Mouse (Mus musculus) left cerebral cortex, adult 8-10 months (tissue): Measurements from ENCODE around the gene Zfp710. TPM values are rescaled to one million over a fixed set of nuclear protein-coding genes. Genes with fewer than 3 reads are reported as not detected.

ENCODE experiments used
- DNase-seq, 2 experiments: peaks; one replicate each; pipeline ENCODE4 v3.0.0; 2022; ENCODE audit warnings: low spot score in 2 of 2
- total RNA-seq, 4 experiments: library from RNA; stranded (reverse); gene quantifications; 2 replicates each; pipeline ENCODE4 v1.2.4; 2022

Zfp710 gene
- total RNA-seq, 4 experiments from 2014 or later: 20.9 to 22.8 (median 21.8) TPM

DNA sequence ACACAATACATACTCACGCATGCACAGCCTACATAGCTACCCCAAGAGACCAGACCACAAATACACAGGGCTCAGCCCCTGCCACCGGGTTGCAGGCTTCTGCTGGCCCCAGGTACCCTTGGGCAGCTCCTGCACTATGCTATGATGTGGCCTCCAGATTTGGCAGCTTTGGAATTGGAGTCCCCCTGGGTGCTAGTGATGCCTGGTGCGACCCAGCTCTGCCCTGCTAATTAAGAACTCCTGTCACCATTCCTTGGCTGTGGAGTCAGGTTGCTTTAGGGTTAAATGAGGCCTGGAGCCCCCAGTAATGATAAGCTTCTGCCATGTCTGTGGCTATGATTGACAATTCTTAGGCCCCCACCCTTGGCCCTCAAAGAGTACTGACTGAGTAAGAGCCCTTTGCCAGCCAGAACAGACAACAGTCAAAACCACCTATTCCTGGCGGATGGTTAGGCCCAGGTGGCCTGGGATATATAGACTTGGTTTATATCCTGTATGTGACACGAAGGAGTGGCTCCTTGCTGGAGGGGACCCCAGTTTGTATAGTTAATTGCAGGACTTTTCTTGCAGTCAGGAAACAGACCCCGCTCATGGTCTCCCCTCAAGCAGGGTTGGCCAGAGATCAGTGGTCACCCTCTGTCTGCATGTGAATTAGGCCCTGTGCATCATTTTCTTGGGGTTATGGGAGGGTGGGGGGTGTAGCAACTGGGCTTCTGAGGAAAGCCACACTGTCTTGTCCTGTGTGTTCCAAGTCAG lies 52.5 kb downstream of the Zfp710 start:
- DNase-seq: no peak

DNA sequence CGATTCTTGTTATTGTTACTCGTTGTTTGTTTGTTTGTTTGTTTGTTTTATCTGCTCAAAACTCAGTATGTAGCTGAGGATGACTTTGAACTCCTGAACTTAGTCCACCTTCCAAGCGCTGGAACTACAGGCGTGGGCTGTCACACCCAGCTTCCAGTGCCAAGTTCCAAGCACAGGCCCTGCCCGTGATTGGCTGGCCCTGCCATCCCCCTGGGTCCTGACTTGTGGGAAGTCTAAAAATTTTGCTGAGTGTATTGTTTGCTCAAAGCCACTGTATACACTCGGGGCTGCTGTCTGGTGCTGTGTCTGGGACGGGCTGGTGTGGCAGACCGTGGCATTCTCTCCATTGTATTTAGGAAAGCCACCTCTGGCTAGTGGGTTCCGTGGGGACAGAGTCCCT lies 53.2 kb downstream of the Zfp710 start:
- no peak for DNase-seq

DNA sequence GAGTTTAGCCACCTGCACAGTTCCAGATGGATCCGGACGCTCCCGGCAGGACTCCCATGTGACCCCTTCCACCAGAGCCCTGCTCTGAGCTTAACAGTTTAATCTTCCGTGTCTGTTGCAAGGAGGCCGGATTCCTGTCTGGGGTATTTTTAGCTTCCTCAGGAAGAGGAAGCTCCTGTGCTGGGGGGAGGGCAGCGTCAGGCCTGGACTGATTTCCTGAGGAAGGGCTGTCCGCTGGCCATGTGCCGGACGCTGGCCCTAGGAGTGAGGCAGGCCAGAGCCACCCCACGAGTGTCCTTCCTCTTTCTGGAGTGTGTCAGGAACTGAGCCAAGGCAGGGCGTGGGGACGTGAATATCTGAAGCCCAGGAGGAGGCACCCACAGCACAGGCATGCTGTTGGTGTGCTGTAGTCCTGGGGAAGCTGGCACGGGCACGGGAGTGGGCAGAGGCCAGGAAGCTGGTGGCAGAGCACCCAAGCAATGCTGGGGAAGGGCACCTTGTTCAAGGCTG lies 54.2 kb downstream of the Zfp710 start:
- DNase-seq: peak in 1 of 2 experiments; percentile 61

DNA sequence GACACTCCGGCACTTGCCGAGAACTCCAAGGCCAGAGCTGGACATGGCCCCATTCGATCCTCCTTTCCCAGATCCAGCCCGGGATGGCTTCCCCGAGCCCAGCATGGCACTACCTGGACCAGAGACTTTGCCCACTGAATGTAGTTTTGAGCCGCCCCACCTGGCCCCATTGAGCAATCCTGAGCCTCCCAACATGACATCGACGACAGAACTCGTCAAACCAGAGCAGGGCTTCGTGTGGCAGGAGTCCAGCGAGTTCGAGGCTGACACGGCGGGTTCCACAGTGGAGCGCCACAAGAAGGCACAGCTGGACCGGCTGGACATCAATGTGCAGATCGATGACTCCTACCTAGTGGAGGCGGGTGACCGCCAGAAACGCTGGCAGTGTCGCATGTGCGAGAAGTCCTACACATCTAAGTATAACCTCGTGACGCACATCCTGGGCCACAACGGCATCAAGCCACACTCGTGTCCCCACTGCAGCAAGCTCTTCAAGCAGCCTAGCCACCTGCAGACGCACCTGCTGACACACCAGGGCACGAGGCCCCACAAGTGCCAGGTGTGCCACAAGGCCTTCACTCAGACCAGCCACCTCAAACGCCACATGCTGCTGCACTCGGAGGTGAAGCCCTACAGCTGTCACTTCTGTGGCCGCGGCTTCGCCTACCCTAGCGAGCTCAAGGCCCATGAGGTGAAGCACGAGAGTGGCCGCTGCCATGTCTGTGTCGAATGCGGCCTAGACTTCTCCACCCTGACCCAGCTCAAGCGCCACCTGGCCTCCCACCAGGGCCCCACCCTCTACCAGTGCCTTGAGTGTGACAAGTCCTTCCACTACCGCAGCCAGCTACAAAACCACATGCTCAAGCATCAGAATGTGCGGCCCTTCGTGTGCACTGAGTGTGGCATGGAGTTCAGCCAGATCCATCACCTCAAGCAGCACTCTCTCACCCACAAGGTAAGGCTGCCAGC lies 57.3 kb downstream of the Zfp710 start:
- DNase-seq: no peak

DNA sequence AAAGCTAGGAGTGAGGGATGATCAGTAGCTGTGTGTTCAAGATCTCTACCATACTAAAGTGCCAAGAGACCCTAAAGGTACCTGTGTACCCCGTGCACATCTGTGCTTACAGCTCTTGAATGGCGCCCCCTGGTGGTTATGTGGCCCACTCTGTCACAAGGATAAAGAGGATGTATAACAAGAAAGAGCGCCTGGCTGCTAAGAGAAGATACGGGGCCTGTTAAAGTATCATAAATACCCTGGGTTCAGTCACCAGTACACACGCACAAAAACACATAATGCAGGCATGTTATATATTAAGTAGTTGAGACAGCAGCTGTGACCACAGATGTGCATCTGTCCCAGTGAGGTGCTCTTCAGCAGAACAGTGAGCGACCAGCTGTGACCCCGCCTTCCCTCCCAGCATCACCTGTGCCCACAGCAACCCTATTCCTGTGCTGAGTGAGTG lies 59.9 kb downstream of the Zfp710 start:
- no peak for DNase-seq

DNA sequence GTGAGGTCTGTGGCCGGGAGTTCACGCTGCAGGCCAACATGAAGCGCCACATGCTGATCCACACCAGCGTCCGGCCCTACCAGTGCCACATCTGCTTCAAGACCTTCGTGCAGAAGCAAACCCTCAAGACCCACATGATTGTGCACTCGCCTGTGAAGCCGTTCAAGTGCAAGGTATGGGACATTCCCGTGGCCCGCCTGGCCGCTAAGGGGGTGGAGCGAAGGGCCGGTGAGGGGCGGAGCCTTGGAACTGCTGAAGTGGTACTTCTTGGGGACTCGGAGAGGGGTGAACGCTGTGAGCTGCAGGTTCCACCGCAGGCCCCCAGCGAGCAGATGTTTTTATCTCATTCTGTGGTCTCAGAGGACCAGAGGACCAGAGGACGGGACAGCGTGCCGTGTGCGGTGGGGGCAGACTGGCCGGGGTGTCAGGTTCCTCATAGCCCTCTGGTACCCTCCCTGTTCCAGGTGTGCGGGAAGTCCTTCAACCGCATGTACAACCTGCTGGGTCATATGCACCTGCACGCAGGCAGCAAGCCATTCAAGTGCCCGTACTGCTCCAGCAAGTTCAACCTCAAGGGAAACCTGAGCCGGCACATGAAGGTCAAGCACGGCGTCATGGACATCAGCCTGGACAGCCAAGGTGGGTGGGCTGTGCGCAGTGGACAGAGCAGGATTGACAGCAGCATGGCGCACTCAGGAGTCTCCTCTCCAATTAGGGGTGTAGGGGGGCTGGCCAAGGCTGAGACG lies 61.5 kb downstream of the Zfp710 start:
- no peak for DNase-seq

DNA sequence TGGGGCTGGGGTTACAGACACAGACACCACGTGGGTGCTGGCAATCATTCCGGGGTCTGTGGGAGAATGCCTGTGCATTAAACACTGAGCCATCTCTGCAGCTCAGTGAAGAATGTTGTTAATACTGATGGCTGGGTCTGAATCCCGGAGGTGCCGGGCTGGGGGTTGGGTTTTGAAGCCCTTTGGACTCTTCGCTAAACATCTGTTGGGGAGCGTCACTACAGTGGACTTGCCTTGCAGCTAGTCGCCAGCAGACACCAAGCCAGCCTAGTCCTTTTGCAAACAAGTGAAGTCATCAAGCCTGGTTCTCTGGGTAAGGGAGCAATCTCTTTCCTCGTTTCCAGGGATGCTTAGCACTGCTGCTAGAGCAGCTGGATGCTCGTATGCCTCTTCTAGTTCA lies 63.6 kb downstream of the Zfp710 start:
- DNase-seq: no peak

DNA sequence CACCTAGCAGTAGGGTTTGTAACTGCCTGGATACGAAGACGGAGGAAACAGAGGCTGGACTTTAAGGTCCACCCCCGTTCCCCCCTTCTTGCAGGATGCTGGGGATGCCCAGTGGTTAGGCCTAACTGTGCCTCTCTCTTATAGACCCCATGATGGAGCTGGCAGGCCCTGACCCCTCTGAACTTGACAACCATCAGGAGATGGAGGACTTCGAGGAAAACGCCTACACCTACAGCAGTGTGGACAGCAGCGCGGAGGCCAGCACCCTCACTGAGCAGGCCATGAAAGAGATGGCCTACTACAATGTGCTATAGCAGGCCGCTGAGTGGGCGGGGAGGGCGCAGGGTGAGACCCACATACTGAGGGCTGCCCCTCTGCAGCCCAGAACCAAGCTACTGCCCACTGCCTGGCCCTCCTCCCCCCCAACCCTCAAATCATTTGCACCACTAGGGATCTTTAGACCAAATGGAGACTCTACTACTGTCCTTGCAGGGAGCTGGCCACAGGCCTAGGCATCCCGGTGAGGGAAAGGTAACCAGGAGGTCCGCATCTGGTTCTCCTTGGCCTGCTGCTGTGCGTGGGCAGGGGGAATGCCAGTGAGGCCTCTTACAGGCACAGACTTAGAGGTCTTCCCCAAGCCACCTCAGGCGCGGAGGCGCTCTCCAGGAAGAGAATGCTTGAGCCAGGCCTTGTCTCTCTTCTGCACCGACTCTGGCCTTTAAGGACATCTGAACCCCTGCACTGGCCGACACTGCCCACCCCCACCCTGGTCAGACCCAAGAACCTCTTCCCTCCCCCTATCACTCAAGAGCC lies 65.8 kb downstream of the Zfp710 start:
- no peak for DNase-seq

DNA sequence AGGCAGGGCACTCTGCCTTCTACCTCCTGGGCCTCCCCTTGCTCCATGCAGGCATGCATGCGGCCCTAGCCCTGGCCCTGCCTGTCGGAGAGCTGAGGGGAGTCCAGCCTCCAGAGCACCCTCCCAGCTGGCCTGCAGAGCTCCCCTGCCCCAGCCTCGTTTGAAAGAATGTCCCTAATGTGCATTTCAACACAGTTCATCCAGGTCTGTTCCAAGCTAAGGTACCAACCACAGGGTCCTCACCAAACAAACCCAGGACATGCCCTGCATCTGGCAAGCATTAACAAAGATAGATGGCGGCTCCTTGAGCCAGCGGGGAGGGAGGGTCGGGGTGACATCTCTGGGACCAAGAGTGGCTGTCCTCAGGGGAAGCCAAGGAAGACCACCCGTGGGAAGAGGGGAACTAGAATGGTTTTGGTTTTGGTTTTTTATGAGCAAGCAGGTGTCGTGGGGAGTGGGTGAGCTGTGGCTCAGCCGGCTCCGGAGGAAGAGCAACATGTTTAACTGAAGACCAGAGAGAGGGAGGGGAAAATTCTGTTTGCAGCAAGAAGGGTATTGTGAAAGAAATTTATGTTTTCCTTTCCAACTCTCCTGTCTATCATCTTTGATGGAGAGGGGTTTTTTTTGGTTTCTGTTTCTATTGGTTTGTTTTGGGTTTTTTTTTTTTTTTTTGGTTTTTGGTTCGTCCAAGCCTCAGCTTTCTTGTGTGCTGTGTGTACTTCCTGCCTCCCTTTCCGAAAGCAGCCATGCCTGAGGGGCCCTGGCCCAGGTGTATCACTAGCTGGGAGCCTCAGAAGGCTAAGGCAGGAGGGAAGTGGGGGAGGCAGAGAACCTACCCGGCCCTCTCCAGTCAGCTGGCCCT lies 66.6 kb downstream of the Zfp710 start:
- no peak for DNase-seq

DNA sequence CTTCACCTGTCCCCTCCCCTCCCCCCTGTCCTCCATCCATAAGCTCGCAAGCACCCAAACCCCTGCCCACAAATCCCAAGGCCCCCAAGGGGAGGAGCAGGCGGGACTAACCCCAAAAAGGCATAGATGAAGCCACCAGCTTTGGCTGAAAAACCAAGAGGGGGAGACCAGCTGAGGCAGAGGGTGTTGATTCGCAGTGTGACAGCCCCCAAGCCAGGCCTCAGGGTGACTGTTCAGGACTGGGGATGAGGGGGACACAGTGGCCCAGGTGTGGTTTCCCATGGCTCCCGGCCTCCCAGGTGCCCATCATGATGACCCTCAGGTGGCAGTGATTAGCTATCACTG lies 67.2 kb downstream of the Zfp710 start:
- no peak for DNase-seq

DNA sequence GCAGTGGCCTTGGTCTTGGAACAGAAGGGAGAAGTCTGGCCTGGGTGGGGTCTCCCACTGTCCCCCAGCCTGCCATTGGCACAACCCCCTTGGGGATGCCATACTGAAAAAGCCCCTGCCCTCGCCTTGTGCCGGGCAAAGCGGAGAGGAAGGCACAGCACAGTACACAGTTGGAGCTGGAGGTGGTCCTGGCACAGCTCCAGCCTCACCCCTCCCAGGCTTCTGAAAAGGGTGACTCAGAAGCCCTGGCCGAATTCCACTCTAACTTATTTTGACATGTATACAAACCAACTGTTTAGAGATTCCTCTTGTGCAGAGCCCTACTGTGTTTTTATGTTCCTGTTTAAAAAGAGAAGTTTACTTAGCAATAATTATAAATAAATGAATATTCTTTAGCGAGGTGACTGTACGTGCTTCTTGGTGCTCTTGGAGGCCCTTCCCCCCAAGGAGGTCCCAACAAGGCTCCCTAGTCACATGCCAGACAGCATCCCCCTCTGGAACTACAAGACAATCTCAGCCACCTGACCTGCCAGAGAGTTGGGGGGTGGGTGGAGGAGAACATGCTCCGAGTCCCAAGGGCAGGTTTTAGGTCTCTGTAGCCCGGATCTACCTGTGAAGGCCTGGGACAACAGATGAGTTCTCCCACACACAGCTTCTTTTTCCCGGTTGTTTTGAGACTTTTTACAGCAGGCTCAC lies 67.9 kb downstream of the Zfp710 start:
- DNase-seq: peak; percentile 63 to 78

DNA sequence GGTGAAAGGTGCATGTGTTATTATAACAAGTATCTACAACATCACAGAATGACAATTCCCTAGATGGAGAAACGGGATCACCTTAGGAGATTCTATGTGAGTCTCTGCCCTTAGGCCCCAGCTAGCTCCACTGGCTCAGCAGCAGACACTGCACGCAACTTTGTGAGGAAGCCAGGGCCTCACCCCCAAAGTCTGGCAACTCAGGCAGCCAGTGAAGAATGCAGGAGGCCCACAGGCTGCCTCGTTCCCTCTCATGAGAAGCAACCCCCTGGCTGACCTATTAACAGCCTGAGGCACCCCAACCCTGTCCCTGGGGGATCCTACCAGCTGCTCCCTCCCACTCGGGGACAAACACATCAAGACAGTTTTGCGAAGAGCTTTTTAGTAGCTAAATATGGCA lies 69.9 kb downstream of the Zfp710 start:
- DNase-seq: no peak

DNA sequence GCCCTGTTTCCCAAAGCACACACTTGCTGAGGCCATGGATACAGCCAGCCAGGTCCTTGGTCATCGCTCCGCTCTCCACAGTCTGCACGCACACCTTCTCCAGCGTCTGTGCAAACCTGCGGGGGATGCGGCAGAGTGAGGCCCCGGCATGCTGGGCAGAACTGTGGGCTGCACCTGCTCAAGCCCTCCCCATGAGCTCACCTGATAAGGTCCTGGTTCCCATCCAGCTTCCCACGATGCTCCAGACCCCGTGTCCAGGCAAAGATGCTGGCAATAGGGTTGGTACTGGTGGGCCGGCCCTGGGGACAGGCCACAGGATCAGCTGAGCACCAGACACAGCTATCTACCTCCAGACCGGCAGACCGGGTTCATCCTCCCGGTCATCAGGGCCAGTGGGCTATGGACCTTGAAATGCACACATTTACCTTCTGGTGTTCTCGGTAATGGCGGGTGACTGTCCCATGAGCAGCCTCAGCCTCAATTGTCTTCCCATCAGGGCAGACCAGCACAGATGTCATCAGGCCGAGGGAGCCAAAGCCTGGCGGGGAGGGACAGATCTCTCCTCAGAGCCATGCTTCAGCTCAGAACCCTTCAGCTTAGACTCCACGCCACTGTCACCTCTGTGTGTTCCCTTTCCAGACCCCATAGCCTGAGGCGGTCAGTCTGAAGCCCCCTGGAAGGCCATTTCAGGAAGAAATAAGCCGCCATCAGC lies 71.1 kb downstream of the Zfp710 start:
- DNase-seq: no peak

DNA sequence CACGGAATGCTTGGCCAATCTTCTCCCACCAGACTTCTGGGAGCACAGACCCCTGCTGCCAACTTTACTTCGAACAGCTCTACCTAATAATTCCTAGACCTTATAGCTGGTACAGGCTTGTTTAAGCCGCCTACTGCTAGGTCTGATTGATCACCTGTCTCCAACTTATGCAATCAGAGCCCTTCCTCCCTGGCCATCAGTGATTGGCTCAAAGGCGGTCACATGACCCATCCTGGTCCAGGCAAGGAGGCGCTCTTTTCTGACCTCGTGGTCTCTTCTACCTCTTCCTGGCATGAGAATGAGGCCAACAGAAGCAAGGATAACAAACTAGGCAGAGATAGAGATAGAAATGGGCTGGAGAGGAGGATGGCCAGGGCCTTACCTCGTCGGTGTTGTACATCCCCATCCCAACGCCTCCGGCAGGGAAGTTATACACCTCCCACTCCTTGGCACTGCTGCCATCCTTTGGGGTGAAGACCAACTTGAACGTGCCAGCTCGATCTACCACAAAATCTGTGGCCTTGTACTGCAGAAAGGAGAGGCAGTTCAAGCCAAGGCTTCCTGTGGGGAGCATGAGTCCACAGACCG lies 73.9 kb downstream of the Zfp710 start:
- DNase-seq: no peak

DNA sequence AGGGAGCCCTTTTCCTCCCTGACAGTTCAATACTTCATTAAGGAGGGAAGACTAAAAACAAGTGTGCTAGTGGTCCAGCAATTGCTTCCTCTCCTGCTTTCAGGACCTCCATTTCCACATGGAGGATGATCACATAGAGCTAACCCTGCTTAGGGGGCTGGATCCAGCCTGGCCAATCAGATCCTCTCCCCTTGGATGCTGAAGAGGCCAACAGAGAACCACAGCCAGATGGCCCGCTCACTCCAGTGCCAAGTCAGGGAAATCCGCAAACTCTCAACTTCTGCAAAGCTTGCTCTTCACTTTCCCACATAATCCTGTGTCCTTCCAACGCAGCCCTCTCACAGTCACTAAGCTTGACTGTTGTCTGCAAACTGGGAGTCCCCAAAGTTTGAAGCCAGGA lies 78.7 kb downstream of the Zfp710 start:
- no peak for DNase-seq

DNA sequence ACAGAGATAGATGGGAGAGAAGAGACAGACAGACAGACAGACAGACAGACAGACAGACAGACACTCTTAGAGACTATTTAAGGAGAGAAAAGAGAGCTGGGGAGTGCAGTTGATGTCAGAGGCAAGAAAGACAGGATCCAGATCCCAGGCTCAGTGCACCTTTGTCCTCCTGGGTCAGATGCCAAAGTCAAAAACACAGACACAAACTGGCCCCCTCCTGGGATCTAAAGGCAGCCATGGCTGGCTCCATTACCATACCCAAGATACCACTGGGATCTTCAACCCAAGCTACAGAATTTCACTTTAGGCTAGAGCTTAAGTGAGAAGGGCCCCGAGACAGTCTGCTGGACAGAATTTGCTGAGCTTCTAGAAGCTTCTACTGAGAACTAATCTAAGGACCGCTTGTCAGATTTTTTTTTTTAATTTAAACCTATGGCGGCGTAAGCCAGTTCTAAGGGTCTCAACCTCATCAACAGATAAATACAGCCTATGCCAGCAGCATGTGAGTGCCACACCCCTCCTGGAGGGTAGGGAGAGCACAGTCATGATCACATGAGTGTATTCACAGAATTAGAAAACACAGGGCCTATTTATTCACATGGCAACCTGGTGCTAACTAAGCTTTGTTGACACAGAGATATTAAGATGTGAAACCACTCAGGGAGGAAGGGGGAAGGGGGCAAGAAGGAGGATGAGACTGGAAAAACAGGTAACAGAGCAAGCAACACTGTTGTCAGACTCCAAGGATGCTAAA lies 81.2 kb downstream of the Zfp710 start:
- no peak for DNase-seq

DNA sequence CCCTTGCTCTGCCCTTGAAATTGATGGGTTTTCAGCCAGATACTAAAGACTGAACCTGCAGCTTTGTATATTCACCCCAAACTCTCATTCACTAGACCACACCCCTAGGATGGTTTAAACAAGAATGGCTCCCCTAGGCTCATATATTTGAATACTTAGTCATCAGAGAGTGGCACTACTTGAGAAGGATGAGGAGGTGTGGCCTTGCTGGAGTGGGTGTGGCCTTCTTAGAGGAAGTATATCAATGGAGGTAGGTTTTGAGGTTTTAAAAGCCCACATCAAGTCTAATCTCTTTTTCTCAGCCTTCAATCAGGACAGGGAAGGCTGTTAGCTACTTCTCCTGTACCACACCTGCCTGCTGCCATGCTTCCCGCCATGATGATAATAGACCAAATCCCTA lies 81.8 kb downstream of the Zfp710 start:
- DNase-seq: no peak
